Mouse (Mus musculus) embryonic facial prominence, embryonic 14.5 days (tissue): ENCODE measurements around the gene Palld. TPM values are rescaled to one million over a fixed set of nuclear protein-coding genes. Genes with fewer than 3 reads are reported as not detected.

Experiments used
- polyA plus RNA-seq: library from polyadenylated mRNA; unstranded; fragments of >200 nt; fragmentation: Nextera tagmentation; extraction: Ambion mirVana; gene quantifications from 2 replicates; pipeline ENCODE4 v1.2.1, GENCODE M21; 2014

Palld gene
- polyA plus RNA-seq, 1 experiment from 2014 or later: 96.3 TPM

Other genes with a start within 250 kb of the Palld start
- gene Ddx60, start 25.4 kb upstream of the Palld start, polyA plus RNA-seq: 0.82 and 1.3 TPM in 2 replicates
- gene Anxa10, start 220.5 kb upstream of the Palld start, polyA plus RNA-seq: not detected in 2 replicates